Mouse (Mus musculus) midbrain, embryonic 11.5 days (tissue): Measurements from ENCODE around the gene Caprin1. TPM values are rescaled to one million over a fixed set of nuclear protein-coding genes. Genes with fewer than 3 reads are reported as not detected.

ENCODE experiments used
- ATAC-seq: fragments of 200-750 bp; cut with Nextera tagmentation; 2 replicates; pipeline ENCODE4 v1.8.0; 2017; ENCODE audit warnings: moderate TSS enrichment, moderate library complexity; ENCODE audit not compliant: low FRiP score
- DNase-seq: peaks from one replicate; pipeline ENCODE4 v3.0.0; 2015; ENCODE audit warnings: low spot score; ENCODE audit errors: missing footprints
- H3K27ac ChIP-seq: fragments of 300-500 bp; sonication (generic); 2 replicates; pipeline ENCODE4 v1.5.1; 2014; ENCODE audit warnings: low read depth, low read length
- H3K27me3 ChIP-seq: fragments of 300-500 bp; sonication (generic); 2 replicates; pipeline ENCODE4 v1.6.1; 2014; ENCODE audit warnings: mild to moderate bottlenecking, low read length, moderate library complexity, mixed read lengths; ENCODE audit not compliant: control insufficient read depth, insufficient read depth
- H3K36me3 ChIP-seq: fragments of 300-500 bp; sonication (generic); 2 replicates; pipeline ENCODE4 v1.6.1; 2014; ENCODE audit warnings: mild to moderate bottlenecking, low read length, moderate library complexity, mixed read lengths; ENCODE audit not compliant: control insufficient read depth, insufficient read depth
- H3K4me1 ChIP-seq: fragments of 300-500 bp; sonication (generic); 2 replicates; pipeline ENCODE4 v1.6.1; 2014; ENCODE audit warnings: low read length; ENCODE audit not compliant: control insufficient read depth, insufficient read depth
- H3K4me2 ChIP-seq: fragments of 300-500 bp; sonication (generic); 2 replicates; pipeline ENCODE4 v1.6.1; 2014; ENCODE audit warnings: mild to moderate bottlenecking, moderate library complexity
- H3K4me3 ChIP-seq: fragments of 300-500 bp; sonication (generic); 2 replicates; pipeline ENCODE4 v1.5.1; 2014; ENCODE audit warnings: low read depth, low read length
- H3K9ac ChIP-seq: fragments of 300-500 bp; sonication (generic); 2 replicates; pipeline ENCODE4 v1.6.1; 2014; ENCODE audit warnings: low read length
- H3K9me3 ChIP-seq: fragments of 300-500 bp; sonication (generic); 2 replicates; pipeline ENCODE4 v1.6.1; 2016; ENCODE audit warnings: low read length; ENCODE audit not compliant: control insufficient read depth
- WGBS: fragments of 180-500 bp; shearing (Covaris S2); extraction: QIAGEN DNeasy Blood & Tissue Kit; methylation state at CpG from one replicate; pipeline ENCODE4 v1.1.7; 2014; 5-methylcytosine and 5-hydroxymethylcytosine counted together
- polyA plus RNA-seq: library from polyadenylated mRNA; unstranded; fragments of >200 nt; fragmentation: Nextera tagmentation; extraction: Ambion mirVana; gene quantifications from 2 replicates; pipeline ENCODE4 v1.2.1, GENCODE M21; 2014

Gene Caprin1
- polyA plus RNA-seq, 1 experiment from 2014 or later, result 662 TPM

DNA sequence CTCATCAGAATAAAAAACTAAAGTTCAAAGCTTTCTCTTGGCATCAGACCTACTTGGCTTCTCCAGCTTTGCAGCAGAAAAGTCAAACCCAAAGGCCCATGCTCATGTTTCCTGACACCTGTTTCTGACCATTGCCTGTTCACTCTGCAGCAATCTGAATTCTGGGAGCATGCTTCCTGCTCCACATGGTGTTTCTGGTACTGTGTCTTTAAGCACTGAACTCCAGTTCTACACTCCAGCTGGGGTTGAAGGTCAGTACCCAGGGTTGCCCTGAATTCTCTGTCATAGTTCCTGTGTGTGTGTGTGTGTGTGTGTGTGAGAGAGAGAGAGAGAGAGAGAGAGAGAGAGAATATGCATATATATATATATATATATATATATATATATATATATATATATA, 11.0 kb upstream of the Caprin1 start:
- Histone ChIP-seq H3K27me3 (no peaks in the 10 kb centered on the region), H3K4me2 (no peak overlapping the region), H3K36me3 (no peaks in the 10 kb centered on the region), H3K27ac (no peak overlapping the region), H3K4me3 (no peak overlapping the region), H3K9ac (no peak overlapping the region), H3K4me1 (no peaks in the 10 kb centered on the region), H3K9me3 (no peaks in the 10 kb centered on the region)
- DNase-seq (no peak), ATAC-seq (no peak)

DNA sequence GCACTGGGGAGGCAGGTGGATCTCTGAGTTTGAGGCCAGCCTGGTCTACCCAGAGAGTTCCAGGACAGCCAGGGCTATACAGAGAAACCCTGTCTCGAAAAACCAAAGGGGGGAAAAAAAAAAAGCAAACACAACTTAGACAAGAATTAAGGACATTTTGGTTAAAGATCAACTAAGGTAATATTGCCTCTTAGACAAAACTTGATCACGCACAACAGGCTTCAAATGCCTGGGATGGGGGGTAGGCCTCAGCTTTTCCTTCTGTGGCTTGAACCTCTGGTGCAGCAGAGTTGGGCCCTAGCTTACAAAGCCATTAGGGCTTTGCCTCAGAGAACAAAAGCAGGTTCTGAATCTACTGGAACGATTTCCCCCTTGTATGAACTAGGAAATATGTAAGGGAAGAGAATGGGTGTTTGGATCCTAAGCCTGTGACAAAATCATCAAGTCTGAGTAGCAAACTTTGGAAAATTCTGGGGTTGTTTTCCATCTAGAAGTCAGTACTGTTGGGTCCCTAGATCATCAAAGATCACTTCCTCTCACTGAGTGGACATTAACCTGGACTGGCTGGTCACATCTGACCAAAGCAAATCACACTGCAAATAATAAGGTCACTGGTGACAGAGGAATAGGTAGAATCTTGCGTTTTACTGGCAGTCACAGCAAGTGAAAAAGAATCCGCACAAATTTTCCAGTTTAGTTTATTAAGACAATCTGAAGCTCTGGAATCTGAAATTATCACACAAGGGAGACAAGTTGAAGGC, 6.5 kb upstream of the Caprin1 start:
- Histone ChIP-seq H3K9me3 (no peaks in the 10 kb centered on the region), H3K9ac (no peak overlapping the region), H3K36me3 (no peaks in the 10 kb centered on the region), H3K27ac (no peak overlapping the region), H3K4me3 (no peak overlapping the region), H3K27me3 (no peaks in the 10 kb centered on the region), H3K4me1 (no peaks in the 10 kb centered on the region), H3K4me2 (no peak overlapping the region)
- 91% methylated on average over 5 of the region's 5 CpGs for WGBS
- ATAC-seq (no peak), DNase-seq (no peak)

DNA sequence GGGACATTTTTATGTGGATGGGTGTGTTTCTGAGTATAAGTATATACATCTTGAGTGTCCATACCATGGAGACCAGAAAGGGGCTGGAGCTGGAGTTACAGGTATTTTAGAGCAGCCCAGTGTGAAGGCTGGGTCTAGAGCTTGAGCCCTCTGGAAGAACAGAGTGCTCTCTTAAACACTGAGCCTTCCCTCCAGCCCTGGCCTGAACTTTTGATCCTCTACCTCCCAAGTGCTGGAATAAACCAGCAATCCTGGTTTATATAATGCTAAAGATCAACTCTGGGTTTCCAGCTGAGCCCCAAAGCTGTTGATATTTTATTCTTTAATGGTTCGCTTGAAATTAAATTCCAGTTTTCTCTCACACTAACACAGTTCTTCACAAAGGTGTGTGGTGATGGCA, 5.0 kb upstream of the Caprin1 start:
- Histone ChIP-seq H3K4me1 (no peaks in the 10 kb centered on the region), H3K4me2 (no peak overlapping the region), H3K9ac (no peak overlapping the region), H3K27me3 (no peaks in the 10 kb centered on the region), H3K4me3 (no peak overlapping the region), H3K27ac (no peak overlapping the region), H3K9me3 (no peaks in the 10 kb centered on the region), H3K36me3 (no peaks in the 10 kb centered on the region)
- ATAC-seq, result no peak
- no peak for DNase-seq
- WGBS, result 87% methylated on average over 1 of the region's 1 CpGs

DNA sequence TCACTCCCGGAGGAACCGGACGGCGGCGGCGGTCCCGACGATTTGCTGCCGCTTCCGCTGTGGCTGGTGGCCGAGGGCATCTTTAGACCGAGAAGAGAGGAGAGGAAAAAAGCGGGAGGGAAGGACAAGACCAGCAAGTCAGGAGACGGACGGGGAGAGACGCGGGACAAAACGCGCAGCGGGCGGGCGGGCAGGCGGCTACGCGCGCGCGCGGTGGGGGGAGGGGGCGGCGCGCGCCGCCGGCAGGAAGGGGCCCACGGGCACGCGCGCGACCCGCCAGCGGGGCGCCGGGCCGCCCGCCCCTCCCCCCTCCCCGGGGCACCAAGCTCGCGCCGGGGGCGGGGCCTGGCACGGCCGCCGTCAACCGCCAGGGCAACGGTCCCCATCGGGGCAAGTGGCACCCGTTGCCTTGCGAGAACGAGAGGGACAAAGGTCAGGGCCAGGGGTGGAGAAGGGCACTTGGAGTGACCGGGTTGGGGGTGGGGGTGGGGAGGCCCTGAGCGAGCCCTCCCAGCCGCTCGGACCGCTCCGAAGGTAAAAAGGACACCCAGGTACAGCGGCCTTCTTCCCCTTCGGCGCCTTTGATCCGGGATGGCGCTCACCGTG, 485 bp downstream of the Caprin1 start:
- Histone ChIP-seq H3K4me3 (peak overlapping the region; percentile 96), H3K27me3 (no peaks in the 10 kb centered on the region), H3K27ac (peak overlapping the region; percentile 100), H3K4me1 (peaks cover 16% of the 10 kb centered on the region), H3K36me3 (peaks cover 3% of the 10 kb centered on the region), H3K9me3 (no peaks in the 10 kb centered on the region), H3K9ac (peak overlapping the region; percentile 99), H3K4me2 (peak overlapping the region; percentile 63)
- ATAC-seq (peak; percentile 80), DNase-seq (peak; percentile 99)
- WGBS, result 0% methylated on average over 38 of the region's 72 CpGs

DNA sequence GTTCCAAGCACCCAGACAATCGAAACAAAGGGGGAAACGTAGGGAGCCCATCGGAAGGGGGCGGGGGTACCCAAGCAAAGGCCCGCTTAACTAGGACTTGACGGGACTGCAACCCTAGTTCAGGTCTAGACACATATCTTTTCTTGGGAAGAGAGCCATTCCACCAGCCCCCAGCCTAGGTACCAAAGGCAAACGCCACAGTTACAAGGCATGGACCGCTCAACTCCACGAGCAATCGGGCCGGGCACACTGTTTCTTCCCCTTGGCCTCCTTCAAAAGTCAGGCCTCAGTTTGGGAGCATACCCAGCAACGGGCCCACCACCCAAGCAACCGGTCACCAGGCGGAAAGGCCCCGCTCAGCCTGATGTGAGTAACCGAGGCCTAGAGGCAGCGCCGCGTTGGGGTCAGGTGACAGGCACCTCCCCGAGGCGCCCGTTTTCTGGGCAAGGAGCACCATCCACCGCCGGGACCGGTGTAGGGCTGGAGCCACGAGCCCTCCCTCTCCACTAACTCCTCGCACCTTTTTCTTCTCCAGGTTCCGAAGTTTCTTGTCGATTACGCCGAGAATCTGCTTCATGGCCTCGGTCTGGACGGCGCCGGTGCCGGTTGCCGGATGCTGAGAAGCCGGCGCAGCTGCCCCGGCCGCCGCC, 1.1 kb downstream of the Caprin1 start:
- Histone ChIP-seq H3K4me1 (peaks cover 18% of the 10 kb centered on the region), H3K36me3 (peaks cover 5% of the 10 kb centered on the region), H3K27ac (peak overlapping the region; percentile 100), H3K9me3 (no peaks in the 10 kb centered on the region), H3K4me2 (peak overlapping the region; percentile 63), H3K27me3 (no peaks in the 10 kb centered on the region), H3K9ac (peak overlapping the region; percentile 99), H3K4me3 (peak overlapping the region; percentile 96)
- DNase-seq (peak; percentile 96), ATAC-seq (peak; percentile 47)
- WGBS, result under 1% methylated on average over 42 of the region's 42 CpGs

DNA sequence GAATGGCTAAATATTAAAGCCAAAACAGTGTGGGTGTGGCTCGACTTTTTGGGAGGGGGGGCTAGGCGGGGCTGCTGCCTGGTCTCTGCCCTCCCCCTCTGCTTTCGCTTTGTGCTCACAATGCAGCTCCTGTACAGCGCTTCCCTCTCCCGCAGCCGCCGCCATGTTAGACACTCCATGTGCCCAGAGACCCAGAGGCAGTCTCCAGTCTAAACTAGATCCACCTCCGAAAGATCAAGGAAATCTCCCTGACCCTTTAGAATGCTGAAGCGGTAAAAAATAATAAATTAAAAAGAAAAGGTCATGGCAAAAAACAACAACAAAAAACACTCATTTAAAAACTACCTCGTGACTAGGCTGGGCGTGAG, 1.6 kb downstream of the Caprin1 start:
- Histone ChIP-seq H3K4me2 (peak overlapping the region; percentile 63), H3K9me3 (no peaks in the 10 kb centered on the region), H3K4me1 (peaks cover 18% of the 10 kb centered on the region), H3K27me3 (no peaks in the 10 kb centered on the region), H3K36me3 (peaks cover 5% of the 10 kb centered on the region), H3K9ac (peak overlapping the region; percentile 99), H3K27ac (peak overlapping the region; percentile 100), H3K4me3 (peak overlapping the region; percentile 96)
- ATAC-seq, result peak; percentile 68
- DNase-seq, result peak; percentile 96
- WGBS, result under 1% methylated on average over 11 of the region's 11 CpGs

DNA sequence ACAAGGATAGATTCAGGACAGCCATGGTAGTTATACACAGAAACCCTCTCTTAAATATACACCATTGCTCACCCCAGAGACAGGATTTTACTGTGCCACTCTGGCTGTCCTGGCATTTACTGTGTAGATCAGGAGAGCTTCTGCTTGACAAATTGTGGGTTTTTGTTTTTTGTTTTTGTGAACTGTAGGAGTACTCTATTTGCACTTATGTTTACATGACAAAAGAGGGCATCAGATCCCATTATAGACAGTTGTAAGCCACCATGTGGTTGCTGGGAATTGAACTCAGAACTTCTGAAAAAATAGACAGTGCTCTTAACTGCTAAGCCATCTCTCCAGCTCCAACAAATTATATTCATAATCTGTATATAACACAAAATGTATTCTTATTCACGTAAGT, 5.4 kb downstream of the Caprin1 start:
- DNase-seq (peak; percentile 79), ATAC-seq (no peak)
- 94% methylated on average over 1 of the region's 1 CpGs for WGBS
- Histone ChIP-seq H3K4me3 (no peak overlapping the region), H3K36me3 (peaks cover 5% of the 10 kb centered on the region), H3K9ac (no peak overlapping the region), H3K9me3 (no peaks in the 10 kb centered on the region), H3K27ac (no peak overlapping the region), H3K4me2 (no peak overlapping the region), H3K27me3 (no peaks in the 10 kb centered on the region), H3K4me1 (peaks cover 18% of the 10 kb centered on the region)

DNA sequence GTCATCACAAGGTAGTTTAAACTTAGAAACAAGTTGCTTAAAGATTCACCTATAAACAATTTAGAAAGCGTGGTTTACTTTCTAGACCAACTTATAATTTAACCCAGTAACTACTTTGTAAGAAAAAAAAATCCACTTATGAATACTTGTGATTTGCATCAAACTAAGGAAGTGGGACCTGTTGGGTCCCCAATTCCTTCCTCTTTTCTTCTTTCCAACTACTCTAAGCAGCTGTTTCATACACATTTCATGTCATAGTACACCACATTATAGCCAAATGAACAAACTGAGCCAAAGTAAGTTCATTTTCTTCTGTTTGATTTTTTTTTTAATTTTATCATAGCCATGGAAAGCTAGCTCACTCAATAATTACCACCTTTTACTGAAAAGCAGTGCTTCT, 11.7 kb downstream of the Caprin1 start:
- Histone ChIP-seq H3K27ac (no peak overlapping the region), H3K9ac (no peak overlapping the region), H3K27me3 (no peaks in the 10 kb centered on the region), H3K4me3 (no peak overlapping the region), H3K4me1 (no peaks in the 10 kb centered on the region), H3K4me2 (no peak overlapping the region), H3K36me3 (peaks cover 5% of the 10 kb centered on the region), H3K9me3 (no peaks in the 10 kb centered on the region)
- ATAC-seq, result no peak
- WGBS, result 94% methylated on average over 1 of the region's 1 CpGs
- peak; percentile 65 for DNase-seq

DNA sequence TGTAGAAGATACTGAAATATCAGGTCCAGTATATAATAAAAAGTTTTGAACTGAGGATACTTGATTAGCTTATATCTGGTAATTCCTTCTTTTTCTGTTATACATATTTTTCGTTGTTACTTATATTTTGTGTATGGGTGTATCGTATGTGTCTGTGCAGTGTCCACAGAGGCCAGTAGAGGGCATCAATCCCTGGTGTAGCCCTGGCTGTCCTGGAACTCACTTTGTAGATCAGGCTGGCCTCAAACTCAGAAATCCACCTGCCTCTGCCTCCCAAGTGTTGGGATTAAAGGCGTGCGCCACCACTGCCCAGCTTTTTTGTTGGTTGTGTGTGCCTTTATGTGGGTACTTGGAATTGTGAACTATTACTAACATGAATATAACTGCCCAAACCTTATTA, 12.8 kb downstream of the Caprin1 start:
- H3K4me2 ChIP-seq, result no peak overlapping the region
- no peak overlapping the region for H3K4me3 ChIP-seq
- no peaks in the 10 kb centered on the region for H3K4me1 ChIP-seq
- no peaks in the 10 kb centered on the region for H3K9me3 ChIP-seq
- H3K36me3 ChIP-seq, result peaks cover 5% of the 10 kb centered on the region
- H3K27me3 ChIP-seq, result no peaks in the 10 kb centered on the region
- WGBS, result 91% methylated on average over 4 of the region's 4 CpGs
- ATAC-seq (no peak), DNase-seq (peak; percentile 80)
- H3K27ac ChIP-seq, result no peak overlapping the region
- no peak overlapping the region for H3K9ac ChIP-seq
